Mouse (Mus musculus): ENCODE results near the gene Bmper. TPM values are rescaled to one million over a fixed set of nuclear protein-coding genes. Genes with fewer than 3 reads are reported as not detected.

Bmper gene
- polyA plus RNA-seq, 1 experiment from 2014 or later = 10.3 TPM

DNA sequence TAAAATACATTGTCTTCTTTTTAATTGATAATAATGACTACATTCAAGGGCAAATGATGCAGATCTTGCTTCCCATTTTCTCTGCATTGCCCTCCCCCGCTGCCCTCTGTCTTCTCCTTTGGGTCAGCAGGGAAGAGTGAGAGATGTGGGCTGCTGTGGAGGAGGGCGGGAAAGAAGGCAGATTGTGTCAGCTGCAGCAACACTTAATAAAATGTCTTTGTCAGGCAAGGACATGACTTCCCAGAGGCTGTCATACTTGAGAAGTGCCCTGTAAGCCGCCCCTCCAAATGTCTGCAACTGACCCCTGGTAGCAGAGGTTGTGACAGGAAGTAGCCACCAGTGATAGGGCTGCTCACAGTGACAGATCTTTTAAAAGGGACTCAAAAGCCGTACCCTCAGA lies 83.3 kb downstream of the Bmper start:
- WGBS = 71% methylated on average over 4 of the region's 4 CpGs

DNA sequence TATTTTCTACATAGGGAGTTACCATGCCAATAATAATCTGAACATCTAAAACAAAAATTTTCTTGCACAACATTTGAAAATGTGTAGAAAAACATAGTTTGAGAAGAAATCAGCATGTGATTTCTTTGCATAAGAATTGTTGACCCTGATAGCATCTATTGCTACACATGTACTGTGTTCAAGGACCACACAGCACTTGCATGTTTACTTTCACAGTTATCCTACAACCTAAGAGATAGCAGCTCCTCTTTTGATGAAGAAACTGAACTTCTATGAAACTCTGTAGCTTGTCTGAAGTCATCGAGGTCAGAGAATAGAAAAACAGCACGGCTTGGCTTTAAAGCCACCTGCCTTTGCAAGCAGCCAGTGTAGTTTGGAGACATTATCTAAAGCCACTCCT lies 85.0 kb downstream of the Bmper start:
- WGBS = 89% methylated on average over 2 of the region's 2 CpGs

More for the DNA sequence above, 83.3 kb downstream of the Bmper start:
- ATAC-seq (ENCODE audit: insufficient number of reproducible peaks, low FRiP score, low TSS enrichment, low read depth) = no peak
- Histone ChIP-seq H3K4me3 (replicated peaks) (no peak overlapping the region), H3K27me3 (peaks cover 3% of the 10 kb centered on the region; the same call in 1 of the 2 replicates), H3K9me3 (replicated peaks) (no peaks in the 10 kb centered on the region), H3K27ac (replicated peaks) (no peak overlapping the region), H3K4me2 (replicated peaks) (no peak overlapping the region), H3K4me1 (no peaks in the 10 kb centered on the region), H3K36me3 (no peaks in the 10 kb centered on the region), H3K9ac (no peak overlapping the region)

GRCm38 (mm10) chr9:23310953-23311352 lies 88.1 kb downstream of the Bmper start:
- Histone ChIP-seq H3K4me3 (replicated peaks) (no peak overlapping the region), H3K4me1 (no peaks in the 10 kb centered on the region), H3K4me2 (replicated peaks) (no peak overlapping the region), H3K27me3 (no peaks in the 10 kb centered on the region), H3K27ac (replicated peaks) (no peak overlapping the region), H3K9me3 (replicated peaks) (no peaks in the 10 kb centered on the region), H3K9ac (no peak overlapping the region), H3K36me3 (no peaks in the 10 kb centered on the region)
- no peak for ATAC-seq (ENCODE audit: insufficient number of reproducible peaks, low FRiP score, low TSS enrichment, low read depth)
- 75% methylated on average over 3 of the region's 3 CpGs for WGBS

More for the DNA sequence above, 85.0 kb downstream of the Bmper start:
- Histone ChIP-seq H3K9ac (no peak overlapping the region), H3K4me1 (no peaks in the 10 kb centered on the region), H3K4me3 (replicated peaks) (no peak overlapping the region), H3K27ac (replicated peaks) (no peak overlapping the region), H3K27me3 (peaks cover 3% of the 10 kb centered on the region; the same call in 1 of the 2 replicates), H3K9me3 (replicated peaks) (no peaks in the 10 kb centered on the region), H3K36me3 (no peaks in the 10 kb centered on the region), H3K4me2 (replicated peaks) (no peak overlapping the region)
- ATAC-seq (ENCODE audit: insufficient number of reproducible peaks, low FRiP score, low TSS enrichment, low read depth) = no peak

DNA sequence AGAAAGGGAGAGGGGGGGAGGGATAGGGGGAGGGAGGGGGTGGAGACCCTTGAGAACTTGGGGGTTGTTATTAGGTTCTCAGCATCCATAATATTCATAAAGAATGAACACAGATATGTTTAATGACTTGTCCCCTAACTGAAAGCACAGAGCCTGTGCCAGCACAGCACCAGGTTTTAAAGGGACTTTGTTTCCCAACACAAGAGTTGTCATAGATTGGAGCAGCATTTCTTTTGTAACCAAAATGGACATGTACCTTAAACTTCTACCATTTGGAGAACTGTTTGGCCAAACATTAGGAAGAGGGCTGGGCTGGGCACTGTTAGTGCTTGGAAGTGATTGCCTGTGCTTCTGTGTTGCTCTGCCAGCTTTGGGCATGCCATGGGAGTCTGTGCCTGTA lies 89.1 kb downstream of the Bmper start:
- Histone ChIP-seq H3K4me2 (replicated peaks) (no peak overlapping the region), H3K27me3 (no peaks in the 10 kb centered on the region)
- no peak for ATAC-seq (ENCODE audit: insufficient number of reproducible peaks, low FRiP score, low TSS enrichment, low read depth)

GRCm38 (mm10) chr9:23312877-23313276 lies 90.0 kb downstream of the Bmper start:
- no peaks in the 10 kb centered on the region for H3K9me3 ChIP-seq (replicated peaks)
- H3K4me1 ChIP-seq = no peaks in the 10 kb centered on the region
- H3K9ac ChIP-seq = no peak overlapping the region
- no peak overlapping the region for H3K4me3 ChIP-seq (replicated peaks)
- ATAC-seq (ENCODE audit: insufficient number of reproducible peaks, low FRiP score, low TSS enrichment, low read depth) = no peak
- no peak overlapping the region for H3K27ac ChIP-seq (replicated peaks)
- H3K4me2 ChIP-seq (replicated peaks) = no peak overlapping the region
- 59% methylated on average over 2 of the region's 2 CpGs for WGBS
- H3K27me3 ChIP-seq = no peaks in the 10 kb centered on the region
- H3K36me3 ChIP-seq = no peaks in the 10 kb centered on the region

More for the DNA sequence above, 89.1 kb downstream of the Bmper start:
- Histone ChIP-seq H3K9me3 (replicated peaks) (no peaks in the 10 kb centered on the region), H3K9ac (no peak overlapping the region), H3K36me3 (no peaks in the 10 kb centered on the region), H3K4me1 (no peaks in the 10 kb centered on the region), H3K4me3 (replicated peaks) (no peak overlapping the region), H3K27ac (replicated peaks) (no peak overlapping the region)

GRCm38 (mm10) chr9:23315631-23316330 lies 92.9 kb downstream of the Bmper start:
- ATAC-seq (ENCODE audit: insufficient number of reproducible peaks, low FRiP score, low TSS enrichment, low read depth) = no peak
- H3K27ac ChIP-seq (replicated peaks) = no peak overlapping the region
- no peaks in the 10 kb centered on the region for H3K36me3 ChIP-seq
- no peak overlapping the region for H3K4me2 ChIP-seq (replicated peaks)
- H3K4me1 ChIP-seq = no peaks in the 10 kb centered on the region
- H3K9ac ChIP-seq = no peak overlapping the region
- H3K9me3 ChIP-seq (replicated peaks) = no peaks in the 10 kb centered on the region
- no peak overlapping the region for H3K4me3 ChIP-seq (replicated peaks)
- 93% methylated on average over 5 of the region's 5 CpGs for WGBS
- no peaks in the 10 kb centered on the region for H3K27me3 ChIP-seq

- H3K27ac ChIP-seq (replicated peaks) = no peak overlapping the region
- no peaks in the 10 kb centered on the region for H3K36me3 ChIP-seq
- H3K9me3 ChIP-seq (replicated peaks) = no peaks in the 10 kb centered on the region
- H3K27me3 ChIP-seq = no peaks in the 10 kb centered on the region
- no peaks in the 10 kb centered on the region for H3K4me1 ChIP-seq
- no peak overlapping the region for H3K4me3 ChIP-seq (replicated peaks)
- no peak for ATAC-seq (ENCODE audit: insufficient number of reproducible peaks, low FRiP score, low TSS enrichment, low read depth)
- no peak overlapping the region for H3K9ac ChIP-seq
- 71% methylated on average over 3 of the region's 3 CpGs for whole genome bisulfite sequencing
- no peak overlapping the region for H3K4me2 ChIP-seq (replicated peaks)
Observed at GRCm38 (mm10) chr9:23327830-23328229, 105.0 kb downstream of the Bmper start.

GRCm38 (mm10) chr9:23333041-23333622 lies 110.3 kb downstream of the Bmper start:
- Histone ChIP-seq H3K36me3 (no peaks in the 10 kb centered on the region), H3K9me3 (replicated peaks) (no peaks in the 10 kb centered on the region), H3K27ac (replicated peaks) (no peak overlapping the region), H3K4me2 (replicated peaks) (no peak overlapping the region), H3K4me3 (replicated peaks) (no peak overlapping the region), H3K9ac (no peak overlapping the region), H3K4me1 (no peaks in the 10 kb centered on the region), H3K27me3 (no peaks in the 10 kb centered on the region)
- ATAC-seq (ENCODE audit: insufficient number of reproducible peaks, low FRiP score, low TSS enrichment, low read depth) = no peak
- 51% methylated on average over 3 of the region's 3 CpGs for WGBS

DNA sequence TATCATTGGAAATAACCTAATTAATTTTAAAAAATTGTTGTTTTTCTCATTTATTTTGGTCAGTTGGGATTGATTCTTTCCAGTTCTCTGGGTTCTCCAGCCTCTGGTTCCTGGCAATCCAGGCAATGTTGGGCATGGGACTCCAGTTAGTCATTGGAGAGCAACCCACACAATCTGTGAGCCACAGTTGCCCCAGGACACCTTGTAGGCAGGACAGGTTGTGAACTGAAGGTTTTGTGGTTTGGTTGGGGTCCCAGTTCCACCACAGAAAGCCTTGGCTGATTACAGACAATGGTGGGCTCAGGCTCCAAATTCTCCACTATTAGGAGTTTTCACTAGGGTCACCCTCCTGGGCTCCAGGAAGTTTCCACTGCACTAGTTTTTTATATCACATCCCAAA lies 117.7 kb downstream of the Bmper start:
- no peak for ATAC-seq (ENCODE audit: insufficient number of reproducible peaks, low FRiP score, low TSS enrichment, low read depth)
- H3K4me1 ChIP-seq = no peaks in the 10 kb centered on the region

GRCm38 (mm10) chr9:23341246-23341645 lies 118.4 kb downstream of the Bmper start:
- no peaks in the 10 kb centered on the region for H3K4me1 ChIP-seq
- no peaks in the 10 kb centered on the region for H3K9me3 ChIP-seq (replicated peaks)
- H3K9ac ChIP-seq = no peak overlapping the region
- no peak for ATAC-seq (ENCODE audit: insufficient number of reproducible peaks, low FRiP score, low TSS enrichment, low read depth)
- no peaks in the 10 kb centered on the region for H3K36me3 ChIP-seq
- H3K4me2 ChIP-seq (replicated peaks) = no peak overlapping the region
- no peak overlapping the region for H3K27ac ChIP-seq (replicated peaks)
- no peaks in the 10 kb centered on the region for H3K27me3 ChIP-seq
- H3K4me3 ChIP-seq (replicated peaks) = no peak overlapping the region

More for the DNA sequence above, 117.7 kb downstream of the Bmper start:
- Histone ChIP-seq H3K36me3 (no peaks in the 10 kb centered on the region), H3K4me3 (replicated peaks) (no peak overlapping the region), H3K9me3 (replicated peaks) (no peaks in the 10 kb centered on the region), H3K27me3 (no peaks in the 10 kb centered on the region), H3K27ac (replicated peaks) (no peak overlapping the region), H3K4me2 (replicated peaks) (no peak overlapping the region), H3K9ac (no peak overlapping the region)

GRCm38 (mm10) chr9:23344353-23344752 lies 121.5 kb downstream of the Bmper start:
- H3K27ac ChIP-seq (replicated peaks) = no peak overlapping the region
- H3K9ac ChIP-seq = no peak overlapping the region
- no peaks in the 10 kb centered on the region for H3K36me3 ChIP-seq
- ATAC-seq (ENCODE audit: insufficient number of reproducible peaks, low FRiP score, low TSS enrichment, low read depth) = no peak
- H3K4me1 ChIP-seq = no peaks in the 10 kb centered on the region
- H3K4me3 ChIP-seq (replicated peaks) = no peak overlapping the region
- no peaks in the 10 kb centered on the region for H3K27me3 ChIP-seq
- H3K4me2 ChIP-seq (replicated peaks) = no peak overlapping the region
- no peaks in the 10 kb centered on the region for H3K9me3 ChIP-seq (replicated peaks)

Data from embryonic facial prominence, embryonic 15.5 days (tissue).